Mouse (Mus musculus) midbrain, embryonic 16.5 days (tissue): ENCODE data around the gene Tmem18. TPM values are rescaled to one million over a fixed set of nuclear protein-coding genes. Genes with fewer than 3 reads are reported as not detected.

Experiments used
- ATAC-seq: fragments of 200-750 bp; cut with Nextera tagmentation; 2 replicates; pipeline ENCODE4 v1.8.0; 2017; ENCODE audit warnings: moderate TSS enrichment
- H3K27ac ChIP-seq: fragments of 300-500 bp; sonication (generic); 2 replicates; pipeline ENCODE4 v1.5.1; 2014; ENCODE audit warnings: mild to moderate bottlenecking, low read length, mixed read lengths
- H3K27me3 ChIP-seq: fragments of 300-500 bp; sonication (generic); 2 replicates; pipeline ENCODE4 v1.6.1; 2014; ENCODE audit warnings: low read depth, low read length, mixed read lengths; ENCODE audit not compliant: control insufficient read depth, insufficient read depth
- H3K36me3 ChIP-seq: fragments of 300-500 bp; sonication (generic); 2 replicates; pipeline ENCODE4 v1.6.1; 2014; ENCODE audit warnings: mild to moderate bottlenecking, low read length, moderate library complexity, mixed read lengths; ENCODE audit not compliant: control insufficient read depth, insufficient read depth
- H3K4me1 ChIP-seq: fragments of 300-500 bp; sonication (generic); 2 replicates; pipeline ENCODE4 v1.6.1; 2014; ENCODE audit warnings: mild to moderate bottlenecking, low read length, mixed read lengths; ENCODE audit not compliant: control insufficient read depth, insufficient read depth
- H3K4me2 ChIP-seq: fragments of 300-500 bp; sonication (generic); 2 replicates; pipeline ENCODE4 v1.6.1; 2014; ENCODE audit warnings: mild to moderate bottlenecking, low read length, mixed read lengths
- H3K4me3 ChIP-seq: fragments of 300-500 bp; sonication (generic); 2 replicates; pipeline ENCODE4 v1.5.1; 2014; ENCODE audit warnings: low read depth, mild to moderate bottlenecking, low read length, moderate library complexity, mixed read lengths
- H3K9ac ChIP-seq: fragments of 300-500 bp; sonication (generic); 2 replicates; pipeline ENCODE4 v1.6.1; 2014; ENCODE audit warnings: low read depth, low read length, mixed read lengths
- H3K9me3 ChIP-seq: fragments of 300-500 bp; sonication (generic); replicated peaks from 2 replicates; pipeline ENCODE4 v1.6.1; 2014; ENCODE audit warnings: mild to moderate bottlenecking, low read length, mixed read lengths; ENCODE audit not compliant: control insufficient read depth, poor library complexity, severe bottlenecking
- WGBS: fragments of 180-500 bp; shearing (Covaris S2); extraction: QIAGEN DNeasy Blood & Tissue Kit; methylation state at CpG from one replicate; pipeline ENCODE4 v1.1.7; 2014; 5-methylcytosine and 5-hydroxymethylcytosine counted together
- polyA plus RNA-seq: library from polyadenylated mRNA; unstranded; fragments of >200 nt; fragmentation: Nextera tagmentation; extraction: Ambion mirVana; gene quantifications from 2 replicates; pipeline ENCODE4 v1.2.1, GENCODE M21; 2015

Tmem18 gene
- polyA plus RNA-seq, 1 experiment from 2014 or later = 39.2 TPM

GRCm38 (mm10) chr12:30591832-30592231 is 7.6 kb downstream of the Tmem18 start:
- H3K4me2 ChIP-seq = no peak overlapping the region
- H3K9ac ChIP-seq = no peak overlapping the region
- H3K9me3 ChIP-seq = no peaks in the 10 kb centered on the region
- H3K27ac ChIP-seq = no peak overlapping the region
- 90% methylated on average over 5 of the region's 5 CpGs for WGBS
- H3K36me3 ChIP-seq = peaks cover 14% of the 10 kb centered on the region
- ATAC-seq = no peak
- H3K4me1 ChIP-seq = no peaks in the 10 kb centered on the region
- H3K27me3 ChIP-seq = no peaks in the 10 kb centered on the region
- no peak overlapping the region for H3K4me3 ChIP-seq

- no peaks in the 10 kb centered on the region for H3K4me1 ChIP-seq
- H3K9ac ChIP-seq = no peak overlapping the region
- 40% methylated on average over 8 of the region's 8 CpGs for WGBS
- H3K9me3 ChIP-seq = no peaks in the 10 kb centered on the region
- peak; percentile 84 for ATAC-seq
- H3K4me2 ChIP-seq = 0 out of 2 replicates have a peak overlapping the region, but pooled peaks have one; percentile 12
- no peaks in the 10 kb centered on the region for H3K27me3 ChIP-seq
- no peak overlapping the region for H3K27ac ChIP-seq
- H3K4me3 ChIP-seq = no peak overlapping the region
- H3K36me3 ChIP-seq = peaks cover 1% of the 10 kb centered on the region; the same call in 1 of the 2 replicates
Measured at GRCm38 (mm10) chr12:30596818-30597407, 12.7 kb downstream of the Tmem18 start.

- H3K27ac ChIP-seq = no peak overlapping the region
- no peaks in the 10 kb centered on the region for H3K27me3 ChIP-seq
- no peak overlapping the region for H3K4me2 ChIP-seq
- no peak overlapping the region for H3K4me3 ChIP-seq
- 50% methylated on average over 3 of the region's 3 CpGs for WGBS
- no peaks in the 10 kb centered on the region for H3K4me1 ChIP-seq
- H3K9me3 ChIP-seq = no peaks in the 10 kb centered on the region
- no peaks in the 10 kb centered on the region for H3K36me3 ChIP-seq
- ATAC-seq = no peak
- H3K9ac ChIP-seq = no peak overlapping the region
Measured at GRCm38 (mm10) chr12:30598955-30599354, 14.7 kb downstream of the Tmem18 start.

- WGBS = 77% methylated on average over 2 of the region's 2 CpGs
- no peak overlapping the region for H3K27ac ChIP-seq
- H3K4me3 ChIP-seq = no peak overlapping the region
- no peaks in the 10 kb centered on the region for H3K9me3 ChIP-seq
- no peaks in the 10 kb centered on the region for H3K36me3 ChIP-seq
- H3K4me1 ChIP-seq = no peaks in the 10 kb centered on the region
- H3K27me3 ChIP-seq = no peaks in the 10 kb centered on the region
- no peak for ATAC-seq
- H3K9ac ChIP-seq = no peak overlapping the region
- no peak overlapping the region for H3K4me2 ChIP-seq
Measured at GRCm38 (mm10) chr12:30599474-30599873, 15.2 kb downstream of the Tmem18 start.

GRCm38 (mm10) chr12:30599997-30600396 is 15.8 kb downstream of the Tmem18 start:
- Histone ChIP-seq H3K4me3 (no peak overlapping the region), H3K27ac (no peak overlapping the region), H3K4me1 (no peaks in the 10 kb centered on the region), H3K27me3 (no peaks in the 10 kb centered on the region), H3K9me3 (no peaks in the 10 kb centered on the region), H3K9ac (no peak overlapping the region), H3K4me2 (no peak overlapping the region), H3K36me3 (no peaks in the 10 kb centered on the region)
- 88% methylated on average over 2 of the region's 2 CpGs for WGBS
- ATAC-seq = no peak

GRCm38 (mm10) chr12:30604012-30604411 is 19.8 kb downstream of the Tmem18 start:
- Histone ChIP-seq H3K9me3 (no peaks in the 10 kb centered on the region), H3K36me3 (no peaks in the 10 kb centered on the region), H3K4me2 (no peak overlapping the region), H3K27ac (no peak overlapping the region), H3K27me3 (no peaks in the 10 kb centered on the region), H3K4me3 (no peak overlapping the region), H3K4me1 (no peaks in the 10 kb centered on the region), H3K9ac (no peak overlapping the region)
- WGBS = 75% methylated on average over 9 of the region's 9 CpGs
- no peak for ATAC-seq

- Histone ChIP-seq H3K27ac (no peak overlapping the region), H3K4me1 (no peaks in the 10 kb centered on the region), H3K4me2 (no peak overlapping the region), H3K36me3 (no peaks in the 10 kb centered on the region), H3K9ac (no peak overlapping the region), H3K9me3 (no peaks in the 10 kb centered on the region), H3K27me3 (no peaks in the 10 kb centered on the region), H3K4me3 (no peak overlapping the region)
- ATAC-seq = no peak
- WGBS = 81% methylated on average over 6 of the region's 6 CpGs
Measured at GRCm38 (mm10) chr12:30604876-30605275, 20.6 kb downstream of the Tmem18 start.

- H3K4me3 ChIP-seq = no peak overlapping the region
- no peak for ATAC-seq
Measured at GRCm38 (mm10) chr12:30605941-30606340, 21.7 kb downstream of the Tmem18 start.

GRCm38 (mm10) chr12:30606743-30607142 is 22.5 kb downstream of the Tmem18 start:
- WGBS = 81% methylated on average over 8 of the region's 8 CpGs
- H3K4me1 ChIP-seq = no peaks in the 10 kb centered on the region
- no peak overlapping the region for H3K4me2 ChIP-seq
- no peaks in the 10 kb centered on the region for H3K27me3 ChIP-seq
- no peaks in the 10 kb centered on the region for H3K9me3 ChIP-seq
- H3K9ac ChIP-seq = no peak overlapping the region
- H3K4me3 ChIP-seq = no peak overlapping the region
- ATAC-seq = no peak
- no peak overlapping the region for H3K27ac ChIP-seq
- no peaks in the 10 kb centered on the region for H3K36me3 ChIP-seq

More at GRCm38 (mm10) chr12:30605941-30606340, 21.7 kb downstream of the Tmem18 start:
- Histone ChIP-seq H3K27me3 (no peaks in the 10 kb centered on the region), H3K9me3 (no peaks in the 10 kb centered on the region), H3K4me1 (no peaks in the 10 kb centered on the region), H3K9ac (no peak overlapping the region), H3K27ac (no peak overlapping the region), H3K4me2 (no peak overlapping the region), H3K36me3 (no peaks in the 10 kb centered on the region)
- 95% methylated on average over 6 of the region's 6 CpGs for WGBS
